Mouse (Mus musculus) thymus, adult 2 months (tissue): Measurements from ENCODE around the gene Ppp1r3d. TPM values are rescaled to one million over a fixed set of nuclear protein-coding genes. Genes with fewer than 3 reads are reported as not detected.

Experiments used
- DNase-seq: peaks from one replicate; pipeline ENCODE4 v3.0.0; 2021
- H3K27ac ChIP-seq: fragments of 200-500 bp; 2 replicates; pipeline ENCODE4 v1.5.1; 2012; ENCODE audit warnings: low read length, control low read depth; ENCODE audit not compliant: control insufficient read depth, insufficient read depth
- H3K27me3 ChIP-seq: fragments of 200-500 bp; 2 replicates; pipeline ENCODE4 v1.6.1; 2012; ENCODE audit warnings: mild to moderate bottlenecking, low read length, moderate library complexity, mixed read lengths; ENCODE audit not compliant: control insufficient read depth, insufficient read depth
- H3K36me3 ChIP-seq: fragments of 200-500 bp; 2 replicates; pipeline ENCODE4 v1.6.1; 2012; ENCODE audit warnings: mild to moderate bottlenecking, low read length, moderate library complexity; ENCODE audit not compliant: control insufficient read depth, insufficient read depth
- H3K4me1 ChIP-seq: fragments of 200-500 bp; replicated peaks from 2 replicates; pipeline ENCODE4 v1.6.1; 2012; ENCODE audit warnings: low read length; ENCODE audit not compliant: control insufficient read depth, insufficient read depth
- H3K4me3 ChIP-seq: fragments of 200-500 bp; 2 replicates; pipeline ENCODE4 v1.5.1; 2012; ENCODE audit warnings: mild to moderate bottlenecking, low read length, control low read depth, moderate library complexity; ENCODE audit not compliant: control insufficient read depth, insufficient read depth
- CTCF ChIP-seq: fragments of 200-500 bp; IDR thresholded peaks from 2 replicates; pipeline ENCODE4 v1.5.1; 2012; ENCODE audit warnings: mild to moderate bottlenecking, control low read depth, low read length, moderate library complexity, borderline replicate concordance; ENCODE audit not compliant: control insufficient read depth, poor library complexity, insufficient read depth; ENCODE audit errors: extremely low read depth
- POLR2A ChIP-seq: fragments of 200-500 bp; IDR thresholded peaks from 2 replicates; pipeline ENCODE4 v1.6.1; 2012; ENCODE audit warnings: mild to moderate bottlenecking, low read length, control low read depth, moderate library complexity; ENCODE audit not compliant: control insufficient read depth, poor library complexity, insufficient read depth; ENCODE audit errors: extremely low read depth
- WGBS: fragments of 180-500 bp; shearing (Covaris S2); methylation state at CpG from one replicate; pipeline ENCODE4 v1.1.7; 2018; 5-methylcytosine and 5-hydroxymethylcytosine counted together
- polyA plus RNA-seq: library from polyadenylated mRNA; depleted of rRNA; stranded (reverse); fragments of >200 nt; gene quantifications from 2 replicates; pipeline ENCODE4 v1.2.3, GENCODE M21; 2012; rRNA removed

Ppp1r3d gene
- polyA plus RNA-seq, 1 experiment: 2.8 TPM

- Histone ChIP-seq H3K27ac (no peak overlapping the region), H3K36me3 (no peaks in the 10 kb centered on the region), H3K4me3 (no peak overlapping the region), H3K4me1 (0 out of 2 replicates have a peak, but pooled peaks cover 4% of the 10 kb centered on the region), H3K27me3 (no peaks in the 10 kb centered on the region; the same call in 1 of the 2 replicates)
- 89% methylated on average over 6 of the region's 6 CpGs for WGBS
- TF ChIP-seq CTCF (no peak), POLR2A (no peak)
- DNase-seq: no peak
These were observed 4.0 kb downstream of the Ppp1r3d start for GRCm38 (mm10) chr2:178410286-178410685.

GRCm38 (mm10) chr2:178409024-178409423, 5.2 kb downstream of the Ppp1r3d start:
- H3K4me1 ChIP-seq: 0 out of 2 replicates have a peak, but pooled peaks cover 3% of the 10 kb centered on the region
- no peaks in the 10 kb centered on the region; the same call in 1 of the 2 replicates for H3K27me3 ChIP-seq
- WGBS: 46% methylated on average over 1 of the region's 1 CpGs
- no peak overlapping the region for H3K27ac ChIP-seq
- TF ChIP-seq CTCF: no peak
- no peak for TF ChIP-seq POLR2A
- DNase-seq: no peak
- no peaks in the 10 kb centered on the region for H3K36me3 ChIP-seq
- no peak overlapping the region for H3K4me3 ChIP-seq

GRCm38 (mm10) chr2:178407053-178407815, 7.0 kb downstream of the Ppp1r3d start, which contains the start of gene Sycp2:
Gene Sycp2 (minus strand): TSS chr2:178407685.
- 91% methylated on average over 52 of the region's 52 CpGs for WGBS
- no peaks in the 10 kb centered on the region for H3K36me3 ChIP-seq
- DNase-seq: no peak
- TF ChIP-seq POLR2A: no peak
- TF ChIP-seq CTCF: no peak
- H3K27ac ChIP-seq: no peak within 1 kb of the TSS
- H3K4me1 ChIP-seq: no peaks in the 10 kb centered on the region
- H3K27me3 ChIP-seq: no peaks in the 10 kb centered on the region
- no peak within 1 kb of the TSS for H3K4me3 ChIP-seq

Other genes starting within 250 kb of the Ppp1r3d start
- not detected in 2 replicates for gene Sycp2, start 6.8 kb downstream of the Ppp1r3d start, polyA plus RNA-seq
- gene Fam217b, start 52 bp upstream of the Ppp1r3d start, polyA plus RNA-seq: 0.70 and 1.0 TPM in 2 replicates
- gene Cdh26, start 16.1 kb upstream of the Ppp1r3d start, polyA plus RNA-seq: 0.04 and 0.13 TPM in 2 replicates